ENCODE assay signal across 13 mouse cellular contexts in genomic region chr12:81719715-81720114, GRCm38 (mm10).
DNase-seq lines count a peak whose midpoint lies in the region; TF ChIP-seq lines count a peak whose summit lies in the region.
"Had no signal": no experiment of that assay in that cellular context is flagged by ENCODE, and none has a peak within 500 bp of the region (broad histone marks: within the 10 kb centered on the region; RNA-seq: fewer than 3 reads in every experiment).

No protein-coding gene starts in this region.

- H3K4me3 ChIP-seq in lung, adult 2 months (replicated peaks; ENCODE audit: extremely low read depth, low read depth, low read length): no peak overlapping the region
- H3K4me3 ChIP-seq in brown adipose tissue, adult 24 weeks (ENCODE audit: insufficient read depth, low read depth, low read length): no peak overlapping the region
- H3K4me3 ChIP-seq in macrophage (ENCODE audit: inconsistent target): no peak overlapping the region
- H3K4me3 ChIP-seq: hindbrain, embryonic 15.5 days; limb, embryonic 13.5 days; neural tube, embryonic 12.5 days; stomach, embryonic 15.5 days had no signal

- WGBS in lung, adult 2 months: 79% methylated on average over 8 of the region's 8 CpGs
- WGBS in macrophage (ENCODE audit: missing documents): under 1% methylated on average over 8 of the region's 8 CpGs

- no peaks in the 10 kb centered on the region for H3K4me1 ChIP-seq in lung, adult 2 months (ENCODE audit: control insufficient read depth, insufficient read depth, low read length)
- H3K4me1 ChIP-seq in brown adipose tissue, adult 24 weeks (ENCODE audit: control insufficient read depth, insufficient read depth, insufficient read length, low read length): no peaks in the 10 kb centered on the region
- H3K4me1 ChIP-seq: hindbrain, embryonic 15.5 days; limb, embryonic 13.5 days; neural tube, embryonic 12.5 days; stomach, embryonic 15.5 days had no signal

- H3K79me2 ChIP-seq in macrophage (ENCODE audit: inconsistent target): no peaks in the 10 kb centered on the region

- DNase-seq in lung, postnatal 10 days: peak; percentile 5
- DNase-seq in lung, adult 2 months: no peak
- DNase-seq in spleen, postnatal 36 days (ENCODE audit: low spot score in 2 of 2): peak; percentile 79 to 80
- no peak for DNase-seq in kidney, postnatal 4 days
- no peak for DNase-seq in yolk sac, embryonic 10.5 days (ENCODE audit: low spot score)
- DNase-seq: cerebellum, adult 11 months; right cerebral cortex, adult 18-20 months had no signal

- peak overlapping the region; percentile 38; the same call in 1 of the 2 replicates for H3K27ac ChIP-seq in brown adipose tissue, adult 24 weeks (replicated peaks; ENCODE audit: low read depth, low read length)
- H3K27ac ChIP-seq in macrophage: peak overlapping the region; percentile 56
- H3K27ac ChIP-seq: hindbrain, embryonic 15.5 days; limb, embryonic 13.5 days; neural tube, embryonic 12.5 days; stomach, embryonic 15.5 days had no signal

- no peaks in the 10 kb centered on the region for H3K36me3 ChIP-seq in macrophage (ENCODE audit: inconsistent target)
- H3K36me3 ChIP-seq: limb, embryonic 13.5 days; stomach, embryonic 15.5 days had no signal

- TF ChIP-seq POLR2A in lung, adult 2 months (IDR thresholded peaks at IDR 0.05; ENCODE audit: borderline replicate concordance, extremely low read depth, low read depth, low read length): no peak

- TF ChIP-seq CTCF in lung, adult 2 months (IDR thresholded peaks at IDR 0.05; ENCODE audit: insufficient read depth, low read length): no peak

Comparison
In these comparisons a context has a peak if more than half of its experiments do, and no peak if none do; other contexts are left out.
1. DNase-seq: peak in lung, postnatal 10 days (single experiment) and spleen, postnatal 36 days (2 of 2); none in lung, adult 2 months (single experiment), kidney, postnatal 4 days (0 of 2) and yolk sac, embryonic 10.5 days (single experiment).